Mouse (Mus musculus) limb, embryonic 14.5 days (tissue): ENCODE measurements around the gene Timd2. TPM values are rescaled to one million over a fixed set of nuclear protein-coding genes. Genes with fewer than 3 reads are reported as not detected.
"Not testable (repeated sequence)": the region's sequence is repeated elsewhere in the genome, so short reads cannot be mapped to it uniquely, and the experiment has no call there.

Experiments used
- ATAC-seq: fragments of 200-750 bp; cut with Nextera tagmentation; 2 replicates; pipeline ENCODE4 v1.8.0; 2017; ENCODE audit warnings: low read depth, moderate number of reproducible peaks, moderate TSS enrichment; ENCODE audit not compliant: low FRiP score
- DNase-seq: peaks from one replicate; pipeline ENCODE4 v3.0.0-alpha.2; 2015; ENCODE audit warnings: low spot score
- H3K27ac ChIP-seq: fragments of 300-500 bp; sonication (generic); replicated peaks from 2 replicates; pipeline ENCODE4 v1.5.1; 2014; ENCODE audit warnings: low read depth, mild to moderate bottlenecking, low read length, moderate library complexity, mixed read lengths
- H3K27me3 ChIP-seq: fragments of 300-500 bp; sonication (generic); 2 replicates; pipeline ENCODE4 v1.6.1; 2014; ENCODE audit warnings: low read length, mixed read lengths; ENCODE audit not compliant: control insufficient read depth, insufficient read depth
- H3K36me3 ChIP-seq: fragments of 300-500 bp; sonication (generic); 2 replicates; pipeline ENCODE4 v1.6.1; 2014; ENCODE audit warnings: mild to moderate bottlenecking, low read length, moderate library complexity, mixed read lengths; ENCODE audit not compliant: control insufficient read depth, insufficient read depth
- H3K4me1 ChIP-seq: fragments of 300-500 bp; sonication (generic); 2 replicates; pipeline ENCODE4 v1.6.1; 2014; ENCODE audit warnings: antibody characterized with exemption, low read length, mixed read lengths; ENCODE audit not compliant: control insufficient read depth, insufficient read depth
- H3K4me2 ChIP-seq: fragments of 300-500 bp; sonication (generic); replicated peaks from 2 replicates; pipeline ENCODE4 v1.6.1; 2014; ENCODE audit warnings: low read depth, mild to moderate bottlenecking, low read length, moderate library complexity; ENCODE audit not compliant: severe bottlenecking
- H3K4me3 ChIP-seq: fragments of 300-500 bp; sonication (generic); replicated peaks from 2 replicates; pipeline ENCODE4 v1.5.1; 2014; ENCODE audit warnings: low read length
- H3K9ac ChIP-seq: fragments of 300-500 bp; sonication (generic); 2 replicates; pipeline ENCODE4 v1.6.1; 2014; ENCODE audit warnings: mild to moderate bottlenecking, low read depth, low read length, moderate library complexity; ENCODE audit not compliant: severe bottlenecking
- H3K9me3 ChIP-seq: fragments of 300-500 bp; sonication (generic); 2 replicates; pipeline ENCODE4 v1.6.1; 2016; ENCODE audit warnings: low read length; ENCODE audit not compliant: control insufficient read depth
- POLR2A ChIP-seq: fragments of 200-500 bp; IDR thresholded peaks from 2 replicates; pipeline ENCODE4 v1.8.0; 2012; ENCODE audit warnings: inconsistent platforms, mild to moderate bottlenecking, moderate library complexity, borderline replicate concordance; ENCODE audit not compliant: insufficient read depth, insufficient read length; ENCODE audit errors: extremely low read depth
- WGBS: fragments of 180-500 bp; shearing (Covaris S2); extraction: QIAGEN DNeasy Blood & Tissue Kit; methylation state at CpG from one replicate; pipeline ENCODE4 v1.1.7; 2014; 5-methylcytosine and 5-hydroxymethylcytosine counted together
- polyA plus RNA-seq, 2 experiments: library from polyadenylated mRNA; depleted of rRNA in 1 of 2; stranded (reverse) in 1 of 2; unstranded in 1 of 2; fragments of >200 nt; fragmentation: Nextera tagmentation in 1 of 2; extraction: Ambion mirVana in 1 of 2; gene quantifications; 2 replicates each; pipeline versions ENCODE4 v1.2.1 to v1.2.3; 2012 to 2014

The Timd2 gene
- polyA plus RNA-seq, 2 experiments: 0.11 TPM; not detected in 1

DNA sequence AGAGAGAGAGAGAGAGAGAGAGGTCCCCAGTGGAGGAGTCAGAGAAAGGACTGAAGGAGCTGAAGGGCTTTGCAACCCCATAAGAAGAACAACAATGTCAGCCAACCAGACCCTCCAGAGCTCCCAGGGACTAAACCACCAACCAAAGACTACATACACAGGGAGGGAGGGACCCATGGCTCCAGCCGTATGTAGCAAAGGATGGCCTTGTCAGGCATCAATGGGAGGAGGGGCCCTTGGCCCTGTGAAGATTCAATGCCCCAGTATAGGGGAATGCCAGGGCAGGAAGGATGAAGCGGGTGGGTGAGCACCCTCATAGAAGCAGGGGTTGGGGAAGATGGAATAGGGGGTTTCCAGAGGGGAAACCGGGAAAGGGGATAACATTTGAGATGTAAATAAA lies 34.9 kb upstream of the Timd2 start:
- no peak overlapping the region for H3K4me2 ChIP-seq
- ATAC-seq (no peak), DNase-seq (no peak)
- WGBS: 80% methylated on average over 3 of the region's 3 CpGs
- no peaks in the 10 kb centered on the region for H3K4me1 ChIP-seq
- H3K4me3 ChIP-seq: no peak overlapping the region
- no peaks in the 10 kb centered on the region for H3K27me3 ChIP-seq
- H3K9ac ChIP-seq: no peak overlapping the region
- H3K27ac ChIP-seq: no peak overlapping the region
- no peaks in the 10 kb centered on the region for H3K9me3 ChIP-seq
- H3K36me3 ChIP-seq: no peaks in the 10 kb centered on the region
- no peak for TF ChIP-seq POLR2A

DNA sequence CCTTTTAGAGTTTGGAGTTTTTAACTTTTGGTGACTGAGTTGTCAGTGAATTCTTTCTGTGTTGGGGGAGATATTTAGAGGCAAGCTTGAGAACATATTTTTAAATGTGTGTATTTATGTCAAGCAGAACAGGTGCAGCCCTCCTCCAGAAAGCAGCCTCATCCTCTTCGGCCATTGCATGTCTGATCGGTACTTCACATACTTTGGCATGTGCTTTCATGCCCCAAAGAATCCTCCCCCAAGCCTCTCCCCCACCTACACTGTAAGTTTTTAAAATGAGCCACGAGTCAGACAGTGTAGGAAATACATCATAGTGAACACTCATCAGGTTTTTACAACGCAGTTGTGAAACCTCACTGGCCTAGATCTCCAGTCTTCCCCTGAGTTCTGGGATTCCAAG lies 34.0 kb upstream of the Timd2 start:
- Histone ChIP-seq H3K9me3 (no peaks in the 10 kb centered on the region), H3K27ac (no peak overlapping the region), H3K9ac (no peak overlapping the region), H3K4me1 (no peaks in the 10 kb centered on the region), H3K4me2 (no peak overlapping the region), H3K27me3 (no peaks in the 10 kb centered on the region), H3K36me3 (no peaks in the 10 kb centered on the region), H3K4me3 (no peak overlapping the region)
- no peak for TF ChIP-seq POLR2A
- DNase-seq (no peak), ATAC-seq (no peak)
- 78% methylated on average over 4 of the region's 4 CpGs for WGBS

DNA sequence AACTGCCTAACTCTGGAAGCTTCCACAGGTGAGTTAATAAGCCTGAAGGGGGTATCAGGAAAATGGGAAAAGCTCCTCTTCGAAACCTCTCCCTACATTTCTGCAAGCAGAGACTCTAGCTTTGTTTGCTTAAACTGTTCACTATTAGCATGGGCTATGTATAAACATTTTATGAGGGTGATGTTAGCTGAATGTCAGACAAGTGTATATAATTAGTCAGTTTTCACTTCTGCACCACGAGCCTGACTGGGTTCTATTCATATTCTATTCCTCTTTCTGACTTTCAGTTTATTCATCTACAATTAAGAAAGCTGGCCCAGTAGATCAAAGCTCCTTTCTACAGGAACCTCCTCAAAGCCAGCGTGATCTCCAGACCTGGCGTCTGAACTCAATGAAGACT lies 32.6 kb upstream of the Timd2 start:
- H3K4me2 ChIP-seq: no peak overlapping the region
- WGBS: 78% methylated on average over 4 of the region's 4 CpGs
- no peak overlapping the region for H3K9ac ChIP-seq
- no peak for ATAC-seq
- H3K9me3 ChIP-seq: no peaks in the 10 kb centered on the region
- H3K4me1 ChIP-seq: no peaks in the 10 kb centered on the region
- H3K36me3 ChIP-seq: no peaks in the 10 kb centered on the region
- DNase-seq: no peak
- TF ChIP-seq POLR2A: no peak
- H3K27ac ChIP-seq: no peak overlapping the region
- H3K27me3 ChIP-seq: no peaks in the 10 kb centered on the region
- H3K4me3 ChIP-seq: no peak overlapping the region

DNA sequence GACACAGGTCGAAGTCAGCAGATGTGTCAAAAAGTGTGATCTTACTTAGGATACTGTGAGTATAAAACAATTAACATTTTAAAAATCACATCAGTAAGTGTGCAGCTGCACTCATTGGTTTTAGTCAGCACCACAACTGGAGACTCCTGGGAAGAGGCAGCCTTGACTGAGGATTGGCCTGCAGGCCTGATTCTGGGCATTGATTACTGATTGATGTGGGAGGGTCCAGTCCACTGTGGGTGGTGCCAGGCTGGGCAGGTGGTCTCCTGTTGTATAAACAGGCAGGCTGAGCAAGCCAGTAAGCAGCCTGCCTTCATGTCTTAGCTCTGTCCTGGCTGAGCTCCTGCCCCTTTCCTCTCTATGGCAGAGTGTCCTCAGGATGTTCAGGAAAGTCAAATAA lies 28.2 kb upstream of the Timd2 start, which contains the start of gene Havcr1:
Gene Havcr1, plus strand, starts transcription at position 5 of the 400 bp plus-strand sequence.
- H3K9ac ChIP-seq, ATAC-seq, H3K4me1 ChIP-seq, H3K4me2 ChIP-seq, H3K4me3 ChIP-seq, H3K36me3 ChIP-seq, H3K9me3 ChIP-seq, DNase-seq, H3K27me3 ChIP-seq, H3K27ac ChIP-seq: not testable (repeated sequence)
- 93% methylated on average over 1 of the region's 1 CpGs for WGBS

DNA sequence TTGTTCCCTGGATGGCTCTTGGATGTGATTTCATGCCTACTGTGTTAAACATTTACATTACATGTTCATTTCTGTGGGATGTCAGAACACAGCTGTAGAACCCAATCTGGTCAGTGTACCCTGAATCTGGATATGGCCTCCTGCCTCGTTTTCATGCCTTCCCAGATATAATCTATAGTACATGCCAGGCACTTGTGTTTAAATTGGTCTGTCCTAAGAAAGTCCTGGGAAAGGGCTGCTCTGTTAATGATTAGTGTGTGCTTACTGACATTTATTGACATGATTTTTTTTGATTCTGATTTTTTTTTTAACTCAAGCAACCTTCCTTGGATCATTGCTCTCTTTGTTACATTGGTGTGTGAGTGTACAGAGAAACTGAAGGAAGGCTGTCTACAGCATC lies 27.8 kb upstream of the Timd2 start:
- 52% methylated on average over 1 of the region's 1 CpGs for WGBS
- H3K4me1 ChIP-seq: no peaks in the 10 kb centered on the region
- no peaks in the 10 kb centered on the region for H3K9me3 ChIP-seq
- TF ChIP-seq POLR2A: no peak
- ATAC-seq (no peak), DNase-seq (no peak)
- no peak overlapping the region for H3K4me2 ChIP-seq
- no peaks in the 10 kb centered on the region for H3K36me3 ChIP-seq
- H3K9ac ChIP-seq: no peak overlapping the region
- H3K4me3 ChIP-seq: no peak overlapping the region
- no peaks in the 10 kb centered on the region for H3K27me3 ChIP-seq
- no peak overlapping the region for H3K27ac ChIP-seq

DNA sequence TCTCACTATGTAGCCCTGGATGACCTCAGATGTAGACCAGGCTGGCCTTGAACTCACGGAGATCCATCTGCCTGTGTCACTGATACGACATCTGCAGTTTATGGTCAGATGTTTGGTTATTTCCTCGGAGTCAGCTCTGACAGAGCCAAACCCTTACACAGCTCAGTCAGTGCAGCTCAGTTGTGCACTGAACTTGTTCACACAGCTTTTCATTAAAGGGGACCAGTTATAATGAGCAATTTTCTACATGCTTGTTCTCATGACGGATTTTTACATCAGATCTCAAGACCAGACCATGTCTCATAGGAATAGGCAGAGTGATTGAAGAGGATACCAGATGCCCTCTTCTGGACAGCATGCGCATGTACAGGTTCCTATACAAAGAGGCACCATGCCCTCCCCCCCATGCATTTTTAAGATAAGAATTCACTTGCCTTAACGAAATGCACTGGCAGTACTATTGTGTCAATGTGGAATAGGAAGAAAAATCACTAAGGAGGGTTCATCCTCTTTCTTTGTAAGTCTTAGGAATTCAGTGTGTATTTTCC lies 26.5 kb upstream of the Timd2 start:
- H3K27me3 ChIP-seq: no peaks in the 10 kb centered on the region
- TF ChIP-seq POLR2A: no peak
- H3K27ac ChIP-seq: no peak overlapping the region
- DNase-seq (peak; percentile 11), ATAC-seq (no peak)
- H3K4me1 ChIP-seq: no peaks in the 10 kb centered on the region
- H3K9ac ChIP-seq: no peak overlapping the region
- H3K9me3 ChIP-seq: no peaks in the 10 kb centered on the region
- H3K36me3 ChIP-seq: no peaks in the 10 kb centered on the region
- H3K4me3 ChIP-seq: no peak overlapping the region
- whole genome bisulfite sequencing: 56% methylated on average over 6 of the region's 6 CpGs
- H3K4me2 ChIP-seq: no peak overlapping the region
